Mouse (Mus musculus) brain, embryonic 14.5 days (tissue): Measurements from ENCODE around the gene Bricd5.

Experiments
- CTCF ChIP-seq: fragments of 200-500 bp; IDR thresholded peaks from 2 replicates; pipeline ENCODE4 v1.5.1; 2012; ENCODE audit warnings: inconsistent platforms, mild to moderate bottlenecking, moderate library complexity, borderline replicate concordance; ENCODE audit not compliant: insufficient read depth, insufficient read length; ENCODE audit errors: extremely low read depth
- POLR2A ChIP-seq: fragments of 200-500 bp; IDR thresholded peaks from 2 replicates; pipeline ENCODE4 v1.6.1; 2012; ENCODE audit warnings: mild to moderate bottlenecking, inconsistent platforms, borderline replicate concordance; ENCODE audit not compliant: poor library complexity, insufficient read depth, insufficient read length, severe bottlenecking; ENCODE audit errors: extremely low read depth

DNA sequence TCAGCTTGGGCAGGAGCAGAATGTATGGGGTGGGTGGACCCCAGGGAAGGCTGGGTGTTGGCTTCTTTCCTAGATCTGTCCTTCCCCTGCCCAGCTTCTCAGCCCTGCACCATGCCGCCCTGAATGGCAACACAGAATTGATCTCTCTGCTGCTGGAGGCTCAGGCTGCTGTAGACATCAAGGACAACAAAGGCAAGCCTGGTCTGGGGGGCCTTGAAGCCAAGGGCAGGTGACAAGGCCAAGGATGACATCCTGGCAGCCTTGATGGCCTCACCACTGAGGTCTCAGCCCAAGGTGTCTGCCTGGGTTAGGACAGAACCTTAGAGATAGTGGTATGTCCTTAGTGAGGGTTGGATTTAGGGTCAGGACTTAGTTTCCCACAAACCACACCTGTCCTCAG, 22.3 kb downstream of the Bricd5 start:
- TF ChIP-seq CTCF (no peak), POLR2A (no peak)
